Mouse (Mus musculus): ENCODE results near the gene Dcun1d1. TPM values are rescaled to one million over a fixed set of nuclear protein-coding genes. Genes with fewer than 3 reads are reported as not detected.

Dcun1d1 gene
- total and polyA plus RNA-seq, 3 experiments: 7.7 to 63.0 (median 60.7) TPM

- H3K27ac ChIP-seq: no peak overlapping the region
- H3K36me3 ChIP-seq (ENCODE audit: control insufficient read depth, insufficient read depth, low read length): no peaks in the 10 kb centered on the region
- TF ChIP-seq POLR2A (IDR thresholded peaks at IDR 0.05; ENCODE audit: insufficient read depth, low read depth, low read length) (no peak), EP300 (IDR thresholded peaks at IDR 0.05; ENCODE audit: insufficient read depth, low read depth, low read length) (no peak), CTCF (IDR thresholded peaks at IDR 0.05) (no peak)
- intact Hi-C loops (cut with DNase I): no loop called here
- no peak for DNase-seq
- H3K27me3 ChIP-seq (ENCODE audit: control insufficient read depth, insufficient read depth, low read length): no peaks in the 10 kb centered on the region
- no peak overlapping the region for H3K4me3 ChIP-seq
- H3K4me1 ChIP-seq (ENCODE audit: control insufficient read depth, insufficient read depth, low read length): no peaks in the 10 kb centered on the region
- 92% methylated on average over 3 of the region's 3 CpGs for WGBS
- H3K9ac ChIP-seq (ENCODE audit: low read depth, low read length): no peak overlapping the region
- no peaks in the 10 kb centered on the region for H3K79me2 ChIP-seq (replicated peaks; ENCODE audit: control insufficient read depth, insufficient read depth, low read length)
Observed at GRCm38 (mm10) chr3:35957230-35957629, 20.0 kb upstream of the Dcun1d1 start.

DNA sequence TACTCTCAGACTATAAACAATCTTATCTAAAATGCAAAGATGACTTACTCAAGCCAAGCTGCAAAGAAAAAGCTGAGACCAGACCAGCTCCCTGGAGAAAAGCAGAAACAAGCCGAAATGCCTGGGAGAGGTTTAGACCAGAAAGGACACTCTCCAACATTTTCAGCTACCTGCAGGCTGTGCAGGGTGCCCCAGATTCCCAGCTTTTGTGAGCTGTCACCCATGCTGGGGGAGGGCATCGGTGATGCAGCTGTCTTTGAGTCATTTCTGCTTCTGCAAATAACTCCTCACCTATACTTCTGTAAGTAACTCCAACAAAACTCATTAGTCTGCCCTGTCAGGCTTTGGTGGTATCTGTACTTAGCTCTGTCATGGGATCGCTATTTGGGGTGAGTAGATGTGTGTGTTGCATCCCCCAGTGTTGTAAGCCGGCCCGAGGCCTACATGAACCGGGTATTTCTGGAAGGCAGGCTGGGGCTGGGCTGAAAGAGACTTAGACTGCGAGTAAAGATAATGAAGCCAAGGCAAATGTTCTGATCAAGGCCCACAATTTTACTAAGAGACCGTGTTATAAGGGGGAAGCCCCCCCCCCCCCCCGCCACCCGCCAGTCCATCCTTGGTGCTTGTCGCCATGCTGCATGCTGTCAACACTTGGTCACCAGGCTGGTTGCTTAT, 17.8 kb upstream of the Dcun1d1 start:
- WGBS: 93% methylated on average over 11 of the region's 11 CpGs
- no peak for TF ChIP-seq CTCF (IDR thresholded peaks at IDR 0.05)
- TF ChIP-seq EP300 (IDR thresholded peaks at IDR 0.05; ENCODE audit: insufficient read depth, low read depth, low read length): no peak
- TF ChIP-seq POLR2A (IDR thresholded peaks at IDR 0.05; ENCODE audit: insufficient read depth, low read depth, low read length): no peak
- no peaks in the 10 kb centered on the region for H3K79me2 ChIP-seq (replicated peaks; ENCODE audit: control insufficient read depth, insufficient read depth, low read length)
- no peaks in the 10 kb centered on the region for H3K4me1 ChIP-seq (ENCODE audit: control insufficient read depth, insufficient read depth, low read length)
- H3K27ac ChIP-seq: no peak overlapping the region
- no peak overlapping the region for H3K4me3 ChIP-seq
- H3K27me3 ChIP-seq (ENCODE audit: control insufficient read depth, insufficient read depth, low read length): no peaks in the 10 kb centered on the region
- no peak overlapping the region for H3K9ac ChIP-seq (ENCODE audit: low read depth, low read length)
- H3K36me3 ChIP-seq (ENCODE audit: control insufficient read depth, insufficient read depth, low read length): no peaks in the 10 kb centered on the region
- intact Hi-C loops (cut with DNase I): no loop called here
- DNase-seq: no peak

DNA sequence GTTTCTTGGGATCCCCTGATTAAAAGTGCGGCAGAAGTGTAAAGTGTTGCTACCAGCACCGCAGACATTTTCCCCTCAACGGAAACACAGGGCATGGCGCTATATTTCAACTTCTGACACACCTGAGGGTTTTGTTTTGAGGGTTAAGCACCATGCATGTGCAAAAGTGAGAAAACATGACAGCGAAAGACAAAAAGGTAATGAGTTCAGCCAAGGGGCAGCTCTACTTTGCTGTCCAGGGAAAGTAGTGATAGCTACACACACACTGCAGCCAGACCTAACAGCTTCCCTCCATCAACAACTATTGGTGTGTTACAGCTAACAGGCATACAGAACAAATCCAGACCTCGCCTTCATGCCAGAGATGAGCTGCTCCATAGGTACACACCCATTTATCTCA, 16.6 kb upstream of the Dcun1d1 start:
- no peak for TF ChIP-seq EP300 (IDR thresholded peaks at IDR 0.05; ENCODE audit: insufficient read depth, low read depth, low read length)
- no peak for DNase-seq
- intact Hi-C loops (cut with DNase I): no loop called here
- 83% methylated on average over 6 of the region's 6 CpGs for WGBS
- Histone ChIP-seq H3K27ac (no peak overlapping the region), H3K79me2 (replicated peaks; ENCODE audit: control insufficient read depth, insufficient read depth, low read length) (no peaks in the 10 kb centered on the region), H3K4me3 (no peak overlapping the region), H3K4me1 (ENCODE audit: control insufficient read depth, insufficient read depth, low read length) (no peaks in the 10 kb centered on the region), H3K36me3 (ENCODE audit: control insufficient read depth, insufficient read depth, low read length) (no peaks in the 10 kb centered on the region), H3K9ac (ENCODE audit: low read depth, low read length) (no peak overlapping the region), H3K27me3 (ENCODE audit: control insufficient read depth, insufficient read depth, low read length) (no peaks in the 10 kb centered on the region)

DNA sequence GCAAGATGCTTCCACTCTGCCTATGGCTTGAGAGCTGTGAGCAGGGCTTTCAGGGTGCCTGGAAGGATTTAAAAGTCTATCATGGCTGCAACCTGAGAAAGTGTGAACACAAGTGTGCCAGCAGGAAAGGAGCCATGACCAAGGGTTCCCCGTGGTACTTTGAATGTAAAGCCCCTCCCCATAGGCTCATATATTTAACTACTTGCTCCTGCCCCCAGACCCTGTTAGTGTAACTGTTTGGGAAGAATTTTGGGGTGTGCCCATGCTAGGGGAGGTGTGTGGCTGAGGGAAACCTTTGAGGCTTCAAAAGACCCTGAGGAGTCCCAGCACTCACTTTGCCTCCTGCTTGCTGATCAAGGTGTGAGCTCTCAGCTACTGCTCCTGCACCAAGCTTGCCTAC, 15.9 kb upstream of the Dcun1d1 start:
- Histone ChIP-seq H3K4me3 (no peak overlapping the region), H3K9ac (ENCODE audit: low read depth, low read length) (no peak overlapping the region), H3K27ac (no peak overlapping the region), H3K36me3 (ENCODE audit: control insufficient read depth, insufficient read depth, low read length) (no peaks in the 10 kb centered on the region), H3K79me2 (replicated peaks; ENCODE audit: control insufficient read depth, insufficient read depth, low read length) (no peaks in the 10 kb centered on the region), H3K27me3 (ENCODE audit: control insufficient read depth, insufficient read depth, low read length) (no peaks in the 10 kb centered on the region), H3K4me1 (ENCODE audit: control insufficient read depth, insufficient read depth, low read length) (no peaks in the 10 kb centered on the region)
- intact Hi-C loops (cut with DNase I): no loop called here
- TF ChIP-seq CTCF (IDR thresholded peaks at IDR 0.05) (no peak), EP300 (IDR thresholded peaks at IDR 0.05; ENCODE audit: insufficient read depth, low read depth, low read length) (no peak), POLR2A (IDR thresholded peaks at IDR 0.05; ENCODE audit: insufficient read depth, low read depth, low read length) (no peak)
- WGBS: 63% methylated on average over 1 of the region's 1 CpGs
- DNase-seq: no peak

DNA sequence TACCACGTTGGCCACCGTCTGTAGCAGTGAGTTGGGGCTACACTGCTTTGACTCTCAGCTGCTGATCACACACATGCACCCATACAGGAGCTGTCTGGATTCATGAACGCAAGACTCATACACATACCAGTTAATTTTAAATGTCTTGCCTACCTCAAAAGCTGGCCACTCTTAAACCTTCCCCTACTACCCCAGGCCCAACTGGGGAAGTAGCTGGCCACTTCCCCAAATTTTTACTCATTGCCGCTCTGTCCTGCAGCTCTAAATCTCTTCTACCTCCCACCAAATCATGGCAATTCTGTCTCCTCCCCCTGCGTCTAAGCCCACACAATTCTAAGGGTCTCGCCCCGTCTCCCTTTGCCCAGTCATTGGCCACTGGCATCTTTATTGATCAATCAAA, 11.0 kb upstream of the Dcun1d1 start:
- no peak for DNase-seq
- H3K4me3 ChIP-seq: no peak overlapping the region
- H3K27me3 ChIP-seq (ENCODE audit: control insufficient read depth, insufficient read depth, low read length): no peaks in the 10 kb centered on the region
- intact Hi-C loops (cut with DNase I): no loop called here
- TF ChIP-seq CTCF (IDR thresholded peaks at IDR 0.05): no peak
- H3K79me2 ChIP-seq (replicated peaks; ENCODE audit: control insufficient read depth, insufficient read depth, low read length): no peaks in the 10 kb centered on the region
- 87% methylated on average over 7 of the region's 7 CpGs for WGBS
- H3K9ac ChIP-seq (ENCODE audit: low read depth, low read length): no peak overlapping the region
- H3K27ac ChIP-seq: no peak overlapping the region
- no peaks in the 10 kb centered on the region for H3K4me1 ChIP-seq (ENCODE audit: control insufficient read depth, insufficient read depth, low read length)
- no peaks in the 10 kb centered on the region for H3K36me3 ChIP-seq (ENCODE audit: control insufficient read depth, insufficient read depth, low read length)

DNA sequence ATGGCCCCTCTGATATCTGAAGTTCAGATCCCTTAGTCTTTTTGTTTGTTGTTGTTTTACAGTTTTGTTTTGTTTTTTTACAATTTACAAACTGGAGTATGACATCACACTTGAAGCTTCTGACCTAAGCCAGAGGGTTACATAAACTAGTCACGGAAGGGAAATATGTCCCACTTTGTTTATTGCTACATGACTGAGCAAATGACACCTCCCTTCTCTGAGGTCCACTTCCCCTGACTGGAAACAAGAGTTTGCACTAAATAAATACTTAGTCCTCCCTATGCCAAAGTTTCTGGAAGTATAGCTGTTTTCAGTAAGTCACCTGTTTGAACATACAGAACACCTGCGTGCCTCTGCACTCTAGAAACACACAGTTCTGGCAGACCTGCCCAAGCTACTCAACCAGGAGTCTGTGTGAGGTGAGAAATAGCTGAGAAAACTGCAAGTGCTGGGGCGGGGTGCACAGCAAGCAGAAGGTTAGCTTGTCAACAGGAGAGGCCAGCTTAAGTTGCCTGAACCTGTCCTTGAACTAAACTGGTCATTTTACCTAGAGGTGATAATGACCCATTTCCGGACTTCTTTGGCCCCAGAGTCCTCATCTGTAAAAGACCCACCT, 3.4 kb upstream of the Dcun1d1 start:
- no peak for DNase-seq
- TF ChIP-seq EP300 (IDR thresholded peaks at IDR 0.05; ENCODE audit: insufficient read depth, low read depth, low read length) (no peak), POLR2A (IDR thresholded peaks at IDR 0.05; ENCODE audit: insufficient read depth, low read depth, low read length) (no peak), CTCF (IDR thresholded peaks at IDR 0.05) (no peak)
- Histone ChIP-seq H3K4me3 (no peak overlapping the region), H3K27me3 (ENCODE audit: control insufficient read depth, insufficient read depth, low read length) (no peaks in the 10 kb centered on the region), H3K4me1 (ENCODE audit: control insufficient read depth, insufficient read depth, low read length) (no peaks in the 10 kb centered on the region), H3K9ac (ENCODE audit: low read depth, low read length) (no peak overlapping the region), H3K27ac (no peak overlapping the region), H3K79me2 (replicated peaks; ENCODE audit: control insufficient read depth, insufficient read depth, low read length) (no peaks in the 10 kb centered on the region), H3K36me3 (ENCODE audit: control insufficient read depth, insufficient read depth, low read length) (no peaks in the 10 kb centered on the region)
- 90% methylated on average over 4 of the region's 4 CpGs for WGBS
- intact Hi-C loops (cut with DNase I): no loop called here

Data from heart, adult 2 months (tissue).